Mouse (Mus musculus) cerebral cortex, adult 2 months (tissue): Measurements from ENCODE around the gene B4galnt3.

ENCODE experiments used
- WGBS: fragments of 180-500 bp; shearing (Covaris S2); methylation state at CpG from one replicate; pipeline ENCODE4 v1.1.7; 2018; 5-methylcytosine and 5-hydroxymethylcytosine counted together

The B4galnt3 gene

DNA sequence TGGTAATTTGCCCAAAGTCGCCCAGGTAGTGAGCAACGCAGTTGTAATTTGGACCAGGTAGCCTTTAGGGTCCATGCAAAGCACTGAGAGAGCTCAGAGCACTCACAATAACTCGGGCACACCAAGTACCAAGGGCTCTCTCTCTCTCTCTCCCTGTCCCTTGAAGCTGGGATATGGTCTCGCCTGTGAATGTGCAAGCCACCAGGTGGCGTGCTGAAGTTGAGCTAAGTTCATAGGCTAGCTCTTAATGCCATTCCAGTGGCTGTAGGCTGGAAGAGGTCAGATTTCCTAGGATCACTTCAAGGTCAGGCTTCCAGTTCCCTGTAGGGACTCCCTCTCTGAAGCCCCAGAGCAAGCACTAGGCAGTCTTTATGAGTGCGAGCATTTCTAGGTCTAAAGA lies 71.7 kb downstream of the B4galnt3 start:
- 38% methylated on average over 6 of the region's 6 CpGs for WGBS

DNA sequence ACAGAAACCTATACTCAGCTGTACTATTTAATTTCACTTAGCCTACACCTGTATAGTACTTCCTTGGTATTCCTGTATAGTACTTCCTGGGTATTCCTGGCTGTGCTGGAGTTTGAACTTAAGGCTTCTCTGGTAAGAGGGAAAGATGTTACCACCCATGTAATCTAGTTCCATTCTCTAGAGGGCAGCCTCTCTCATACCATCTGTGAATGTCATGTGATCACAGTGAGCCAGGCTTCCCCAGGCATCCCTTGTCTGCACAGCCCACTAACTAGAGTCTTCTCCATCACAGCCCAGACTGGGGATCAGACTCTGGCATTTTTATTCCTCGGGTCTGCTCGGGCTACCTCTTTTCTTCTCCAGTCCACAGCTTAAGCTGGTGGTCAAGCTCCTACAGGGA lies 75.1 kb downstream of the B4galnt3 start:
- 89% methylated on average over 2 of the region's 2 CpGs for WGBS

DNA sequence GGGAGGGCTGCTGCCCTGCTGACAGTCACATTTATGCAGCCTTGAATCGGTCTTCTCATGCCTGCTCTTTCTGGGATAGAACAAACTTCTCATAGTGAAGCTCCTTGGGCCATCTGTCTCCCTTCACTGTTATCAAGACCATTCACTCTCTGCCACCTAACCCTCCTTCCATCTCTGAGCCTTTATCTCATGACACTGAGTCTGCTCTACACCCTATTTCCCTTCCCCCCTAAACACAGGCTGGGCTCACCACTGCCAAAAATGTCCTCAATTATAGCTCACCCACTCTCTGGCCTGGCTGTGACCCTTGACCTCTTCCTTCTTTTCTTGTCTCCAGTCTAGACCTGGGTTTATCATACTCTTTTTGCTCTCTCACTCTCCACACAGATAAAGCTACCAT lies 77.7 kb downstream of the B4galnt3 start:
- WGBS: 88% methylated on average over 1 of the region's 1 CpGs

DNA sequence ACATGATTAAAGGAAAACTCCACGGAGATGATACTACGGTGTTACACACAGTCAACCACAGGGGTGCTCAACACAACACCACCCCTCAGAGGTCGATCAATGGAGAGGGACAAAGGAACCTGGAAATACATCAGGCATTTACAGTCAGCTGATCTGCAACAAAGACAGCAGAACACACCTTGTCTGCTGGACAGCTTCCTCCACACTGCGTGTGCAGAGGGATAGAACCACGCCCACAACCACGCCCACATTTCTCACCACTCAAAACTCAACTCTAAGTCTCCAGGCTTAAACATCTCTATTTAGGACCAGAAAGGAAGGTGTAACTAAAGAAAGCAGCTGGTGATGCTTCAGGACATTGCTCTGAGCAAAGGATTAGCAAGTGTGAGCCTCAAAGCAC lies 82.8 kb downstream of the B4galnt3 start:
- 77% methylated on average over 6 of the region's 6 CpGs for WGBS

DNA sequence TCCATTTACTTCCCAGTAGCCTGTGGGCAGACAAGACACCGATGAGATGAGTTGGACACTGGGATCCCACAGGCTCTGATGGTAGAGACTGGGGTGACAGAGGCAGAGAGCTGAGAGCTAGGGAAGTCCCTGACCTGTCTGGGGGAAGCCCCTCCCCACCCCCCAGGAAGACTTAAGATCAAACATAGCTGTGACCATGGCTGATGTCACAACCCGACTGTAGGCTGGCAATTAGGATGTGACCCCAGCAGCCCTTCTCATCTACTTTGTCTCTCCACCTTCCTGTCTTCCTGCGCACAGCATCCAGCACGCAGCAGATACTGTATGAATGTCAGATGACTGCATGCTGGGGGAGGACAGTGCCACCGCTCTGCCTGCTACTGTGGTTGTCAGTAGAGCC lies 87.8 kb downstream of the B4galnt3 start:
- WGBS: 93% methylated on average over 5 of the region's 5 CpGs

DNA sequence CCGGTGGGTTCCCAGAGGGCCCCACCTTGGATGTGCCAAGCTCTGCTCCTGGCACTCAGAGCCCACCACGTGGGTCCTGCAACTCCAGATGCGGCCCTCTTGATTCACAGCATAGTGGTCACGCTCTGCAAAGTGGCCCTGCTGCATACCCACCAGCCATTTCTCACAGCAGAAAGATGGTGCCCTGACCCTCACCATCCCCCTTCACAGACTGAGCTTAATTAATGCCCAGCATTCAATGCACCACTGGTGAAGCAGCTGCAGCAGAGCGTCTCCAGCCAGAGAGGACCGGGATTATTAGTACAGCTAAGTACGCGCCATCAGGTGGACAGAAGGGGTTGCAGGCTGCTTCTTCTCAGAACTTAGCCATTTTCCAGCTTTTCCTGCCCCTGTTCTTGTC lies 92.0 kb downstream of the B4galnt3 start:
- WGBS: 72% methylated on average over 8 of the region's 8 CpGs

DNA sequence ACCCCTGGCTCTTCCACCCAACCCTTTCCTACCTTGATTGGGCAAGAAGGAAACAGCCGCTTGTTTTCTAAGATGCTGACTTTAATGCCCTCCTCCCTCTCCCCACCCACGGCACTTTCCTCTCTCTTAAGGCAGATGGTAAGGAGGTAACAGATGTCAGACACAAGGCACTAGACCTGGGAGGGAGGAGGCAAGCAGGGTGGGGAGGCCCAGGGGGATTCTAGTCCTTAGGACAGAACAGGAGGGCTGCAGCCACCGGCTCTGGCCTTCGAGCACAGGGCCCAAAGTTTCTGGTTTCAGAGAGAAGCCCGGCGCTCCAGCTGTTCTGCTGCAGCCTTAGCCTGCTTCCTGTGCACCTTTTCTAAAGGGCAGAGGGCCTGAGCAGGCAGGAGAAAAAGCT lies 92.4 kb downstream of the B4galnt3 start:
- 65% methylated on average over 6 of the region's 6 CpGs for WGBS

DNA sequence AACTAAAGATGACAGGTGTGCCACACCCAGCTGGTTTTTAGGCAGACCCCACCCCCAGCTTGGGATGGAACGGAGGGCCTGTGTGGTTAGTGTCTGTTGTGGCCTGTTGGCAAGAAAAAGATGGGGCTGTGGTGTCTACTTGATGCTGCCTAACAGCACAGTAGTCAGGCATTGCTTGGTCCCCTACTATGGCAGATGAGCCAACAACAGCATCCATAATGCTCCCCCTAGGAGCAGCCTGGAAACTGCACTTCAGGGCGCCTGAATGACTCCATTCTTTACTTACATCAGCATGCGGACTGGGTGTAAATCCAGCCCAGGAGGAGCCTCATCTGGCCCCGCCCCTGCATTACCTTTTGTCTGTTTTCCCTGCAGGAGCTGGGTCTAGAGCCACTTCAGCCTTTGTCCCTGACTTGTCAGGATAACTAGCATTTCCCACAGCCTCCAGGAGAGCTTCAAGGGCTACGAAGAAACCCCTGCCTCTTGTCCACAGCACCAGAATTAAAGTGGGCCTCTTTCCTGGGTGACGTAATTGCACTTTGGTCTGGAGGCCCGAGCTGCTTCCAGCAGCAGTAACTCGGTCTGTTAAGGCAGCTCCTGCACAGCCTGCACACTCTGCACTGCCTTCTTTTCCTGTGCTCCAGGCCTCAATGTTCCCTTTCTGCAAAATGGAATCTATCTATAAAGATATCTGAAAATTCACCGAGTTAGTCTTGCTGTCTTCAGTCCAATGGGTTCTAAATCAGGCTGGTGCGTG lies 94.5 kb downstream of the B4galnt3 start:
- WGBS: 64% methylated on average over 10 of the region's 10 CpGs

DNA sequence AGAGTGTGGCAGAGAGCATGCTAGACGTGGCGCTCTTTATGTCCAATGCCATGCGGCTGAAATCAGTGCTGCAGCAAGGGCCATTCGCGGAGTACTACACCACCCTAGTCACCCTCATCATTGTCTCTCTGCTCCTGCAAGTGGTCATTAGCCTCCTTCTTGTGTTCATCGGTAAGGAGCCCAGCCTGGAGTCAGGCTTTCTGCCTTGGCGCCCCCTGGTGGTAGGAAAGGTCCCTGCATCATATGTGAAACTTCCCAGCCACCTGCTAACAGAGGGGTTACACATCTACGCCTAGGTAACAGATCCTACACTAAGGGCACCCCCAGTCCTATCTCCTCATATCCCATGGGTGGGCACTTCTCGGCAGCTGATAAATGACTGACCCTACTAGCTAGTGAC lies 96.4 kb downstream of the B4galnt3 start:
- 42% methylated on average over 9 of the region's 9 CpGs for WGBS

DNA sequence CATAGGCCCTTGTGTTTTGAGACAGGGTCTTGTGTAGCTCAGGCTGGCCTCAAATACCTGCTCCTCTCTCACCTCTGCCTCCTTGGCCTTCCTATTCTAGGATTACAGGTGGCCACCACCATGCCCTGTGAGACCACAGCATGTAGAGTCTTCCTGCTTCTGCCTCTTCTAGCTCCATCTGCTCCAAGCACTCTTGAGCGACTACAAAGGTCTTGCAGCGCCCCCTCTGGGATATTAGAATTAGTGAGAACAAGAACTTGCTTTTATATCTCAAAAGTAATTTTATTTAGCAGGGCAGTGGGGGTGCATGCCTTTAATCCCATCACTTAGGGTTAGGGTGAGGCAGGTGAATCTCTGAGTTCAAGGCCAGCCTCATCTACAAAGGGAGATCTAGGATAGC lies 97.5 kb downstream of the B4galnt3 start:
- WGBS: 48% methylated on average over 2 of the region's 2 CpGs

DNA sequence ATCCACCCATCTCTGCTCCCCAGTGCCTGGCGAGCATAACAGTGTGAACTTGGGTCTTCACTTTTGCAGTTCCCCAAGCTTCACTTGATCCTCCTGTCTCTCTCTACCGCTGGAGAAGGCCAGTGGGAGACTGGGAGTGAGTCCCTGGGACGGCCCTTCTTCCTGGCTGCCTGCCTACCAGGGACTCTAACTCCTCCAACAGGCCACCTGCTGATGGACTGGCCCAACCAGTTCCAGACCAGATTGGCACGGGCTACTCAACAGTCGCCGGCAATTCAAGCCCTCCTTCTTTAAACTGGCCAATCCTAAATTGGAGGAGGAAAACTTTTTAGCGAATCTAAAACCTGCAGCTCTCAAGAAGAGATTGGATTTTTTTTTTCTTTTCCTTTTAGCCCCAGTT lies 99.4 kb downstream of the B4galnt3 start:
- 58% methylated on average over 7 of the region's 7 CpGs for WGBS

DNA sequence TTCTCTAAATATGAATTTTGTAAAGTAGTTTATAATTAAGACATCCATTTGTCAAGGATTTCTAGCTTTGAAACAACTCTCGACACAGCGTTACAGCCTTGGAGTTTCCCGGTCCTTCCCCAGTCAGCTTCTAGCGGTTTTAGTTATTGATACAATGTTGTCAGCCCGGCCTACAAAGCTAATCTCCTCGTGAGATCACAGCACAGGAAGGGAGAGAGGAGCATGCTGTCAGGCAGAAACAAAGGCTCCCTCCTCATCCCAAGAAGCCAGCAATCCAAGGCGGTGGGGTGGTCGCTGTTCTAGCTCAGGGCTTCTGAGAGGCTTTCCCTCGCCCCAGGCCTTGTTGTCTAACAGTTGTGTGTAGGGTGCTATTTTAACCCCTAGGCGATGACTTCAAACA lies 100.1 kb downstream of the B4galnt3 start:
- WGBS: 78% methylated on average over 10 of the region's 10 CpGs

DNA sequence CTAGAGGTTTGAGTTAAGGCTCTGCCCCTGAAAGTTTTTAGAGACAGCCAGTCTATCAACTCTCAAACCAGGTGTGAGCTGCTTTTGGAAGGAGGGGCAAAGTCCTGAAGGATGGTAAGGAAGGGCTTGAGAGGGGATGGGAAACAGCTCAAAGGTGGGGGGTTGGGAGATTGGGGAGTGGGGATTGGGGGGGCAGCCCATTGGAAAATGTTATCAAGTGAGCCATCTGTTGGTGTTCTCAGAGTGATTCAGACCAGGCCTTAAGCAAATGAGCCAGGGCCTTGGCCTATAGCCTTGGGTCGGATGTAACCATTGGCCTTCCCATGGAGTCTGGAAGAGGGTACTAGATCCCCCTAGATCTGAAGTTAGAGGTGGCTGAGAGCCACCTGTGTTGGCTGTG lies 100.6 kb downstream of the B4galnt3 start:
- 84% methylated on average over 1 of the region's 1 CpGs for WGBS

DNA sequence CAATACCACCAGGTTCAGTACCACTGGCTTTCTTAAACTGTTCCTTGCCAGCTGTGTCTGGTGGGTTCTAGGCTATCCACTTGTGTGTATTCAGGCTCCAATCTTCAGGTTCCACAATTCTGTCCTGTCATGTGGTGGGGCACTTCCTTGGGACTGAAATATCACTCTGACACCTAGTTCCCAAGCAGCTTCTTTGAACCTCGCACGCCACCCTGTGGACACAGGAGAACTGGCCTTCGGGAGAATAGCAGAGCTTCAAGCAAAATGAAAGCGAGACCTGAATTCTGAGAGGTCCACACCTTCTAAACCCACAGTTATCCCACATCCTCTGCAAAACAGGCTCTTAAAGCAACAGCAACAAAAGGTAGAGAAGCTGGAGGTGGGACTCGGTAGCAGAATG lies 101.2 kb downstream of the B4galnt3 start:
- WGBS: 20% methylated on average over 5 of the region's 5 CpGs

DNA sequence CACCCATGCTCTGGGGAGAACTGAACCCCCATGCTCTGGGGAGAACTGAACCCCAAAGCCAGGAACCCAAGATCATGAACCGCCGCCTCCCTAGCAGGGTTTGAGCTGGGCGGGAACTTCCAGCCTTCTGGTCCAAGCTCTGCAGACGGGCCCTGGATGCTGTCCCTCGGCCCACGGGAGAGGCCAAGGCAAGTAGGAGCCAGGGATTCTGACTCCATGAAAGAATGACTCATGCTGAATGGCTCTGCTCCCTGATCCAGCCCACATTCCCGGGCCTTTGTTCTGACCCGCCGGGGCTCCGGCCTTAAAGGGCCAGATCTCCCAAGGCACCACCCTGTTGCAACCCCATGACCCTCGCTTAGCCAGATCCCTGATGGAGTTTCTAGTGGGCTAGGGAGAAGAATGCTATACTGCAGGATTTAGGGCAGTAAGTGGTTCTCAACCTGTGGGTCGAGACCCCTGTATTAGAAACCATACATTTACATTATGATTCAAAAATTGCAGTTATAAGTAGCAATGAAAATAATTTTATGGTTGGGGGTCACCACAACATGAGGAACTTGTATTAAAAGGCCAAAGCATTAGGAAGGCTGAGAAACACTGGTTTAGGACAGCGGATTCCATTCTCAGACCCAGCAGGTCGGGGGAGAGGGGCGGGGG lies 102.0 kb downstream of the B4galnt3 start:
- 45% methylated on average over 14 of the region's 15 CpGs for WGBS

DNA sequence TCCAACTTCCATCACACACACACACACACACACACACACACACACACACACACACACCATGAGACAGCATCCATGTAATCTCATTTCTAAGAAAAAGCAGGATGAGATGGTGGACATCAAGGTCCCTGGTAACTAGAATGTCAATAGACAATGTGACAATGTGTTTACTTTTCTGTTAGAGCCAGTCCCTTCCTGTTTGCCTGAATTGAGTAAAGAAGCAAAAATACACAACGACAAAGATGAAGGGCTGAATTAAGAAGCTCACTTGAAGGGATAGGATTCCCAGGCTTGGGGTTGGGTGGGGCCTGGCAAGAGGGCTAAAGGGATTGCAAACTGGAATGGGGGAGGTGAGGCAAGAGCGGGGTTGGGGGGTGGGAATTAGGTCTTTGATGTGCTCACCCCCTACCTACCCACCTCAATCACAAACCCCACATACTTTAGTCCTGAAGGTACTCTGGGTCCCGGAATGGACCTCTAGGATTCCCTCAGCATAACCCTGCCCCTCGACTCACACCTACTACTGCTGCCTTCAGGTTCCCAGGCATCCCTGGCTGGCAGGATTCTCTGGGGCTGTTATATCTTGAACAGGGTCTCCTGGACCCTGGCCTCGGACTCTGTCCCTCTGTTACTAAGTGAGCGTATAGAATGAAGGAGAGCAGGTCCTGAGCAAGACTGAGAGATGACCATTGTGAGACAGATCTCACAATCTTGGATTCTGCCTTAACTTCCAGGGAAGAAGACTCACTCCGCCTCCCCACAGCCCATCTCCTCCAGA lies 102.8 kb downstream of the B4galnt3 start:
- WGBS: 85% methylated on average over 7 of the region's 7 CpGs

DNA sequence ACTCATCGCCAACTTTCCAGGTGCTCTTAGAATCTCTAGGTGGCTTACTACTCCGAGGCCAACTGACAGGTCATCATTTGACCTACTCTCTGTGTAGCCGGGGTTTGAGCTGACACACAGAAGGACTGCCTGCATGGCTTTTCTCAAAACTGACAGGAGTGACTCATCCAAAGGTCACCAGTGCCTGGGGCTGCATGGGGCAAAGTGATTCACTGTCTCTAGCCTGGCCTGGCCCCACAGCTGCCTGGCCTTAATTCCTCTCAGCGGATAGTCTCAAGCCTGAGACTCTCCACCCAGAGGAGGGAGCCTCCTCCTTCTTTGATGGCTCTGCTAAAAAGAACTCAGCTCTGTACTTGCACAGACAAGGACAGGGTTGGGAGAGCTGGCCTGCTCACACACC lies 103.4 kb downstream of the B4galnt3 start:
- 82% methylated on average over 4 of the region's 4 CpGs for WGBS

DNA sequence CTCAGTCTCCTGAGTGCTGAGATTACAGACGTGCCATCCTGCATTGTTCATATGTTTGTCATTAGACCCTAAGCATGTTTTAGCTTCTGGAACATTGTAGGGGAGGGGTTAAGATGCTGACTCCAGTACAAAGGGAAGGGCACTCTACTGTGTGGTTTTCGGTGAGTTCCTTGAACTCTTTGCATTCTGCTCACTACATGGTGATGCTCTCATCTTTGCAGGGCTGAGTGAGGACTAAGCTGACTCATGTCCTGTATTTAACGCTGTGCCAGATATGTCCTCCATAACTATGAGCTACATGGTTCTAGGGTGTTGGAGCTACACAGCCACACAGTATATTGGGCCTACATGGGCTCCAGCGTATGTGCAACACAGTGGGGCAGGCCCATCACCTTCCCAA lies 104.0 kb downstream of the B4galnt3 start:
- WGBS: 86% methylated on average over 4 of the region's 4 CpGs

DNA sequence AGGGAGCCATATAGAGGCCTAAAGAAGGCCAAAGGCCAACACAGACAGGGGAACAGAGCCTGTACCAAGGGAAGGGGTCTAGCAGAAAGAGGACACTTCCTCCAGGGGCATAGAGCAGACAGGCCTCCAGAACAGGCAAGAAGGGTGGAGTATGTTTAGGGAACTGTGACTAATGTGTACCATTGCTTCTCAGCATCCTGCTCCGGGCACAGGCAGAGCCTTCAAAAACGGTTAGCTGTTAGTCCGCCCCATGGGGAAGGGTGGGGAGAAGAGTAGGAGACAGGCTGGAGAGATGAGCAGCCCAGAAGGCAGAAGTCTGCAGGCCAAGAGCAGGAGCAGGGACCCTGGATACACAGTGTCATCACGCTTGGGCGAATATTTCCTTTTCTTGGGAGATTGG lies 105.1 kb downstream of the B4galnt3 start:
- 88% methylated on average over 5 of the region's 5 CpGs for WGBS

DNA sequence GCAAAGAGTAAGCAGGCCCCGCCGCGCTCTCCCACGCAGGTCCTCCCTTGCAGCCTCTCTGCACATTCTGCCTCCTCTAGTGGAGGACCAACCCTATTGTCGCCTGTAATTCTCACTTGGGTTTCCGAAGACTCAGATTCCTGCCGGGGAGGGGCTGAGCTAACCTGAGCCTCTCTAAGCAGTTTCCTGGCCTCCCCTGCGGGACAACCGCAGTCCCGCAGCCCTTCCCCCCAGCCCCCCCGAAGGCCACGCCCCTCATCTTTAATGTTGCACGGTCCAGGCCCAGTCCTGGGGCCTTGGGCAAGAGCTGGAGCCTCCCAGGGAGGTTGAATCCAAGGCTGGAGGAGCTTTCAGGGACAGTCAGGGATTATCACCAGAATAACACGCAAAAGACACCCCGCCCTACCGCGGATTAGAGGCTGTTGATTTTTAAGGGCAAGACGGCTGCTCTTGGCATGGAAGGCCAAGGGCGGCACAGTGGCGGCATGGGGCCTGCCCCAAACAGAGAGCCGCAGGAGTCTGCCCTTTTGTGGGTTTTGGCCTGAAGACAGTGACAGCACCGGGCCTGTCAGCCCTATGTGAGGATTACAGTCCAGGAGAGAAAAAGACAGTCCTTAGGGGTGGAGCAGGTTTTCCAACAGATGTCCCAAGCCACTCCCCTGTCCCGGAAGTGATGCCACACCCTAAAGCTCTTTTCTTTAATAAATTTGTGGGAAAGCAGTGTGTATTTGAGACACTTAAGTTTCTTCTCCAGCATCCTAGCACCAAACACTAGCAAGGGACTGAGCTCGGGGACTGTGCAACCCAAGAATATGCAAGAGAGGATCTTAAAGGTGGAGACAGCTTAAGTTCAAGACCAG lies 105.8 kb downstream of the B4galnt3 start:
- WGBS: 54% methylated on average over 24 of the region's 24 CpGs

DNA sequence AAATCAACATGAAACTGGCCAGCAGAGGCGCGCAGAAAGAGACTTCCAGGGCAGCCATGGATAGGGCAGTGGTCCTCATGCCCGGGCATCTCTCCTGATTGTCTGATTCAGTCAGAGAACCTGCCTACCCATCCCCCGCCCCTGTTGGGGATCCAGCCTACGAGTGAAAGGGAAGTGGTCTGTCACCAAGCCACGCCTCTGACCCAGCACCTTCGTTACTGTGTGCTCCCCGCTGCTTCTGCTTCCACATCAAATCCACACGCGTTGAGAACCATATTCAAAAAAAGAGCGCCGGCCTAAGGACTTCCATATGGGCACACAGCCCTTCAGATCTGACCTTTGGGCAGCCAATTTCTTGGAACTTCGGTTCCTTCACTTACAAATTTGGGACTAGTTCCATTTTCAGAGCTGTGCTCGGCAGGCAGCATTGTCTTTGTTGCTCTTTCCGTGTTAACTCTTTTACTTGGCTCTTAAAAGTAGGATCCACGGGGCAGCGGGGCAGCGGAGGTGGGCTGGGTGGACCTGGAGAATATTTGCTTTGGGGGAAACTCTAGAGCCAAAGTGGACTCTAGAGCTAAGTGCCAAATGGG lies 106.7 kb downstream of the B4galnt3 start:
- 56% methylated on average over 18 of the region's 18 CpGs for WGBS

DNA sequence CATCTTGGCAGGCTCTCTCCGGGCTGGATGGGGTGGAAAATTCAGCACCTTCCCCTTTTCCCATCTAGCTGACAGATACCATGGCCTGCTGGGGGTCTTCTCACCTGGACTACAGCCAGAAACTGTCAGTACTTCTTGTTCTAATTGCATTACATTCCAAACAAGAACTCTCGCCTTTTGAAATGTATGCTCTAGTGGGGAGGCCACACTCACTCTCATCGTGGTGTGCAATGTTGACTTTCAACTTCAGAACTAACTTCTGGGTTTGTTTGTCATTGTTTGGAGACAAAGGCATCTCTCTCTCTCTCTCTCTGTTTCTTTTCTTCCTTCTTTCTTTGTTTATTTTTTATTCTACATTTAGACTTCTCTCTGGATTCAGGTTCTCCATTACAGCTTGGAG lies 107.8 kb downstream of the B4galnt3 start:
- 82% methylated on average over 3 of the region's 3 CpGs for WGBS
